Mouse (Mus musculus) neural tube, embryonic 15.5 days (tissue): Measurements from ENCODE around the gene B830017H08Rik. TPM values are rescaled to one million over a fixed set of nuclear protein-coding genes. Genes with fewer than 3 reads are reported as not detected.
A peak's percentile ranks its signal among the peaks of the same experiment; 100 is the strongest.

Experiments
- ATAC-seq: fragments of 200-750 bp; cut with Nextera tagmentation; 2 replicates; pipeline ENCODE4 v1.8.0; 2017; ENCODE audit warnings: mild to moderate bottlenecking, moderate TSS enrichment, moderate library complexity; ENCODE audit not compliant: low FRiP score
- H3K27ac ChIP-seq: fragments of 300-500 bp; sonication (generic); replicated peaks from 2 replicates; pipeline ENCODE4 v1.5.1; 2015; ENCODE audit warnings: mild to moderate bottlenecking, inconsistent platforms
- H3K27me3 ChIP-seq: fragments of 300-500 bp; sonication (generic); replicated peaks from 2 replicates; pipeline ENCODE4 v1.6.1; 2015; ENCODE audit warnings: inconsistent platforms
- H3K36me3 ChIP-seq: fragments of 300-500 bp; sonication (generic); 2 replicates; pipeline ENCODE4 v1.6.1; 2015; ENCODE audit warnings: inconsistent platforms
- H3K4me1 ChIP-seq: fragments of 300-500 bp; sonication (generic); 2 replicates; pipeline ENCODE4 v1.6.1; 2015; ENCODE audit warnings: inconsistent platforms
- H3K4me2 ChIP-seq: fragments of 300-500 bp; sonication (generic); 2 replicates; pipeline ENCODE4 v1.6.1; 2015; ENCODE audit warnings: inconsistent platforms, mild to moderate bottlenecking, moderate library complexity
- H3K4me3 ChIP-seq: fragments of 300-500 bp; sonication (generic); replicated peaks from 2 replicates; pipeline ENCODE4 v1.5.1; 2015; ENCODE audit warnings: mild to moderate bottlenecking, inconsistent platforms
- H3K9ac ChIP-seq: fragments of 300-500 bp; sonication (generic); replicated peaks from 2 replicates; pipeline ENCODE4 v1.6.1; 2015; ENCODE audit warnings: mild to moderate bottlenecking, inconsistent platforms
- H3K9me3 ChIP-seq: fragments of 300-500 bp; sonication (generic); replicated peaks from 2 replicates; pipeline ENCODE4 v1.6.1; 2016; ENCODE audit warnings: inconsistent platforms
- WGBS: fragments of 180-500 bp; shearing (Covaris S2); methylation state at CpG from one replicate; pipeline ENCODE4 v1.1.7; 2015; ENCODE audit warnings: mixed read lengths; 5-methylcytosine and 5-hydroxymethylcytosine counted together
- polyA plus RNA-seq: library from polyadenylated mRNA; unstranded; fragments of >200 nt; fragmentation: Nextera tagmentation; extraction: Ambion mirVana; gene quantifications from 2 replicates; pipeline ENCODE4 v1.2.1, GENCODE M21; 2015

B830017H08Rik gene
- polyA plus RNA-seq, 1 experiment from 2014 or later: 5.3 TPM

DNA sequence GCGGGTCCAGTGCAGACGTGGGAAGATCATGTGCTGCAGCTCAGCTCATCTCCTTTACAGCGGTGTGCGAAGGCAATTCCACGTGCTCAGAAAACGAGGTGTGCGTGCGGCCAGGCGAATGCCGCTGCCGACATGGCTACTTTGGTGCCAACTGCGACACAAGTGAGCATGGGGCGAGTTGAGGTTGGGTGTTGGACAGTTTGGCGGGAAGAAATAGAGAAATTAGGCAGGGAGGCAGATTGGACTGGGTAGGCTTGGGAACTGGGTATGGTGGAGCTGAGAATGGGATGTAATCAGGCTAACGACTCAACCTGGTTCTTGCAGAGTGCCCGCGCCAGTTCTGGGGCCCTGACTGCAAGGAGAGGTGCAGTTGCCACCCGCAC lies 30.5 kb upstream of the B830017H08Rik start:
- ATAC-seq: no peak
- Histone ChIP-seq H3K27ac (no peak overlapping the region), H3K9me3 (no peaks in the 10 kb centered on the region), H3K9ac (0 out of 2 replicates have a peak overlapping the region, but pooled peaks have one; percentile 33), H3K36me3 (no peaks in the 10 kb centered on the region), H3K4me3 (peak overlapping the region; percentile 39), H3K4me1 (peaks cover 62% of the 10 kb centered on the region), H3K4me2 (peak overlapping the region; percentile 70), H3K27me3 (peaks cover 86% of the 10 kb centered on the region)
- 3% methylated on average over 18 of the region's 18 CpGs for WGBS

DNA sequence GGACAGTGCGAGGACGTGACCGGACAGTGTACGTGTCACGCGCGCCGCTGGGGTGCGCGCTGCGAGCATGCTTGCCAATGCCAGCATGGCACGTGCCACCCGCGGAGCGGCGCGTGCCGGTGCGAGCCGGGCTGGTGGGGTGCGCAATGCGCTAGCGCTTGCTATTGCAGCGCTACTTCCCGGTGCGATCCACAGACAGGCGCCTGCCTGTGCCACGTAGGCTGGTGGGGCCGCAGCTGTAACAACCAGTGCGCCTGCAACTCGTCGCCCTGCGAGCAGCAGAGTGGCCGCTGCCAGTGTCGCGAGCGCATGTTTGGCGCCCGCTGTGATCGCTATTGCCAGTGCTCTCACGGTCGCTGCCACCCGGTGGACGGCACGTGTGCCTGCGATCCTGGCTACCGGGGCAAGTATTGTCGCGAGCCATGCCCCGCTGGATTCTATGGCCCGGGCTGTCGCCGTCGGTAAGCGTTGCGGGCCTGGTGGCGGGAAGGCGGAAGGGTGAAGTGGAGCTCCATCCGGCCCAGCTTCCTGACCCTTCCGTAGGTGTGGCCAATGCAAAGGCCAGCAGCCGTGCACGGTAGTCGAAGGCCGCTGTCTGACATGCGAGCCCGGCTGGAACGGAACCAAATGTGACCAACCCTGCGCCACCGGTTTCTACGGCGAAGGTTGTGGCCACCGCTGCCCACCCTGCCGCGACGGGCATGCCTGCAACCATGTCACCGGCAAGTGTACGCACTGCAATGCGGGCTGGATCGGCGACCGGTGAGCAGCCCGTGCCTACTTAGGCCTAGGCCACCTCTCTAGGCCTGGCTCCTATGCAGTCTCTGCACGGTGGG lies 29.9 kb upstream of the B830017H08Rik start:
- 5% methylated on average over 83 of the region's 83 CpGs for WGBS
- Histone ChIP-seq H3K36me3 (no peaks in the 10 kb centered on the region), H3K27me3 (peaks cover 80% of the 10 kb centered on the region), H3K4me2 (peak overlapping the region; percentile 70), H3K4me1 (peaks cover 62% of the 10 kb centered on the region), H3K9ac (peak overlapping the region; percentile 33), H3K9me3 (no peaks in the 10 kb centered on the region), H3K4me3 (peak overlapping the region; percentile 39), H3K27ac (no peak overlapping the region)
- no peak for ATAC-seq

DNA sequence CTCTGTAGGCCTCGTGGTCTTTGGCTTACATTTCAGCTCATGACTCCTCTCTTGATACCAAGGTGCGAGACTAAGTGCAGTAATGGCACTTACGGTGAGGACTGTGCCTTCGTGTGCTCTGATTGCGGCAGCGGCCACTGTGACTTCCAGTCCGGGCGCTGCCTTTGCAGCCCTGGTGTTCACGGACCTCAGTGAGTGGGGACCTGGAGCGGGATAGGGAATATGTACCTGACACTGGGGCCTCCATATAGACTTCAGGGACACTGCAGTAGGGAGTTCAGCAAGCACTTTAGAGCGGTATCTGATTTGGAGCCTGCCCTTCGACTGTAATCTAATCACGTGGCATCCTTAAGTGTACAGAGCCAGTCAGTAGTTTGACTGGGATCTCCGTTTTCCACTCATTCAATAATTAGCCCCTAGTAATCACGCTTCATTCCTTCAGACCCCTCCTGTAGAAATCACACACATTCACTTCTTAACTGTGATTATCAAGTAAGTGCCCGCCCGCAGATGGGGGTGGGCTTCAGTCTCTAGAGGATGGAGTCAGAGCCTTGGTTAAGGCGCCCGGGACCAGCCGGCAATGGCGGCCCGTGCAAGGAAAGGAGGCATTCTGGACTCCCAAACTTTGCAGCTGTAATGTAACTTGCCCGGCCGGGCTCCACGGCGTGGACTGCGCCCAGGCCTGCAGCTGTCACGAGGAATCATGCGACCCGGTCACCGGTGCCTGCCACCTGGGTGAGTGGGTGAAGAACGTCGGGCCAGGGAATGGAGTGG lies 29.1 kb upstream of the B830017H08Rik start:
- H3K9ac ChIP-seq: no peak overlapping the region; the same call in 1 of the 2 replicates
- no peak for ATAC-seq

DNA sequence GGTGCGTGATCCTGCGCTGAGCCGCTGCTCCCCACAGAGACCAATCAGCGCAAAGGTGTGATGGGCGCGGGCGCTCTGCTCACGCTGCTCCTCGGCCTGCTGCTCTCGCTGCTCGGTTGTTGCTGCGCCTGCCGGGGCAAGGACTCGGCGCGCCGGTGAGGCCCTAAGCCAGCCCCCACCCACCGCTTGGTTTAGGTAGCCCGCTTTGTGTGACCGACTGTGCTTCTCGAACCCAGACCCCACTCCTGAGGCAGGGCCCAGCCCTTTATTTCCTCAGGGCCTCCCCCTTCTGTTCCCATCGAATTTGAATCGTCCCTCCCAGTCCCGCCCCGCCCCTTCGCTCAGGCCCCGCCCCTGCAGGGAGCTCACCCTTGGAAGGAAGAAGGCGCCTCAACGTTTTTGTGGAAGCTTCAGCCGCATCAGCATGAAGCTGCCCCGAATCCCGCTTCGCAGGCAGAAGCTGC lies 28.4 kb upstream of the B830017H08Rik start:
- peak overlapping the region; percentile 70 for H3K4me2 ChIP-seq
- 1% methylated on average over 33 of the region's 33 CpGs for WGBS
- no peak for ATAC-seq
- H3K9me3 ChIP-seq: no peaks in the 10 kb centered on the region
- H3K9ac ChIP-seq: no peak overlapping the region
- H3K4me1 ChIP-seq: peaks cover 58% of the 10 kb centered on the region
- H3K36me3 ChIP-seq: no peaks in the 10 kb centered on the region
- H3K27ac ChIP-seq: no peak overlapping the region
- H3K27me3 ChIP-seq: peaks cover 67% of the 10 kb centered on the region
- peak overlapping the region; percentile 39 for H3K4me3 ChIP-seq

More for the DNA sequence above, 29.1 kb upstream of the B830017H08Rik start:
- Histone ChIP-seq H3K27ac (no peak overlapping the region), H3K36me3 (no peaks in the 10 kb centered on the region), H3K4me1 (peaks cover 57% of the 10 kb centered on the region), H3K4me2 (peak overlapping the region; percentile 70), H3K27me3 (peaks cover 73% of the 10 kb centered on the region), H3K4me3 (peak overlapping the region; percentile 39), H3K9me3 (no peaks in the 10 kb centered on the region)
- 9% methylated on average over 33 of the region's 33 CpGs for WGBS

DNA sequence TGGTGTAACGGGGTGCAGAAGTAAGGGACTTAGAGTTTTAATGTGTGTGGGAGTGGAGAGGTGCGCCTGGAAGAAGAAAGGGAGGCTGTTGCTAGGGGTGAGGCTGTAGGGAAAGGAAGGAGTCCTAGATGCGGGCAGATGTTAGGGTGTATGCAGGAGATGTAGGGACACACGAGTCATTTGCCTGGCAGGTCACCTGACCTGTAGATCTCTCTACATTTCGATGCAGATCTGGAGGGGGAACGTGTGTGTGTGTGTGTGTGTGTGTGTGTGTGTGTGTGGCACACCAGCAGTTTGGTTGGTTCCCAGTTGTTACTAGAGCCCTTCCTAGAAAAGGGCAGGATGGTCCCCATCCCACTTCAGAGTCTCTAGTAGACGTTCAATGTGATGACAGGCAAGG lies 27.9 kb upstream of the B830017H08Rik start:
- Histone ChIP-seq H3K9ac (no peak overlapping the region), H3K27ac (no peak overlapping the region), H3K36me3 (no peaks in the 10 kb centered on the region), H3K4me1 (peaks cover 63% of the 10 kb centered on the region), H3K9me3 (no peaks in the 10 kb centered on the region), H3K4me2 (peak overlapping the region; percentile 70), H3K27me3 (peaks cover 62% of the 10 kb centered on the region), H3K4me3 (peak overlapping the region; percentile 39)
- no peak for ATAC-seq
- 12% methylated on average over 7 of the region's 7 CpGs for WGBS

DNA sequence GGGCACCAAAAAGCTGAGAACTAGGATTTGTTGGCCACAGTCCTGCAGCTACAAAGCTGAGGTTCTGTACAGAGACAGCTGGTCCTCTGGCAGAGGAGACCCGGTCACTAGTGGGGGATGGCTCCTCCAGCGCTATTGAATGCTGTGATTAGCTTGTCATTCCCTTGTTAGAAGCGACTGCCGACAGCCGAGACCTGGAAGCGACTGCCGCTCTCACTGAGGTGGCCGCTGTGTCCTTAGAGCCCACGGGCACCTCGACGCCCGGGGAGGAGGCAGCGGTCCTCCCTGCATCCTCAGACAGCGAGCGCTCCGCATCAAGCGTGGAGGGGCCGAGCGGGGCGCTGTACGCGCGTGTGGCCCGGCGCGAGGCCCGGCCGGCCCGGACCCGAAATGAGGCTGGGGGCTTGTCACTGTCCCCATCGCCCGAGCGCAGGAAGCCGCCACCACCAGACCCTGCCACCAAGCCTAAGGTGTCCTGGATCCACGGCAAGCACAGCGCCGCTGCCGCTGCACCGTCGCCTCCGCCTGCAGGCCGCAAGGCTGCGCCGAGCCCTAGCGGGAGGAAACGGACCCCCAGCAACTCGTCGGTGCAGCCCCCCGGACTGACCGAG lies 26.2 kb upstream of the B830017H08Rik start:
- no peaks in the 10 kb centered on the region for H3K36me3 ChIP-seq
- peak overlapping the region; percentile 92 for H3K27ac ChIP-seq
- H3K27me3 ChIP-seq: peaks cover 52% of the 10 kb centered on the region
- H3K4me1 ChIP-seq: peaks cover 66% of the 10 kb centered on the region
- peak overlapping the region; percentile 96 for H3K4me2 ChIP-seq
- H3K4me3 ChIP-seq: peak overlapping the region; percentile 65
- peak overlapping the region; percentile 87 for H3K9ac ChIP-seq
- peak; percentile 25; the same call in 1 of the 2 replicates for ATAC-seq
- H3K9me3 ChIP-seq: no peaks in the 10 kb centered on the region
- WGBS: 4% methylated on average over 48 of the region's 50 CpGs

DNA sequence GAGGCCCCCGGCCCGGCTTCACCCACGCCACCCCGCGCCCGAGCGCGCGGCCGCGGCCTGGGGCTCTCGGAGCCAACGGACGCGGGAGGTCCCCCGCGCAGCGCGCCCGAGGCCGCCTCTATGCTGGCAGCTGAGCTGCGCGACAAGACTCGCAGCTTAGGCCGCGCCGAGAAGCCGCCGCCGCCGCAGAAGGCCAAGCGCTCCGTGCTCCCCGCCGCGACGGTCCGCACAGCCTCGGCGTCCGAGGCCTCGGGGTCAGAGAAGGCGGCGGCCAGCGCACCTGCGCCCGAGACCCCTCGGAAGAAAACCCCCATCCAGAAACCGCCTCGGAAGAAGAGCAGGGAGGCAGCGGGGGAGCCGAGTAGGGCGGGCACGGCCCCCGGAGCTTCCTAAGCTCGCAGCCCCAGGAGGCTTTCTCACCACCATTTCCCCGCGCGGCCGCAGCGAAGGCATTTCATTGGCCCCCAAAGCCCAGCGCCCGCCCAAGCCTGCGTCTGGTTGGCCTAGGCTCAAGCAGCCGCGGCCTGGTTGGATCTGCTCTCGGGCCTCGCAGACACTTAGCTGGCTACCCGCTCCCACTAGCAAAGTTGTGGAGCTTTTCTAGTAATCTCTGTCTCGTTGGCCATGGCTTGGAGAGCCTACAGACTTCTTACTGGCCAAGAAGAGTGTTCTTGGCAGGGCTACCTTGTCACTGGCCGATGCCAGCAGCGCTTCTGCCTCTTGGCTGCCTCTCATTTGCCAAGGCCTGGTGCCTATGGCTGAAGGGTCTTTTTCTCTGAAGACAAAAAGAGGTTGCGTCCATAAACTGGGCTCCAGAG lies 25.5 kb upstream of the B830017H08Rik start:
- 2% methylated on average over 73 of the region's 73 CpGs for WGBS

DNA sequence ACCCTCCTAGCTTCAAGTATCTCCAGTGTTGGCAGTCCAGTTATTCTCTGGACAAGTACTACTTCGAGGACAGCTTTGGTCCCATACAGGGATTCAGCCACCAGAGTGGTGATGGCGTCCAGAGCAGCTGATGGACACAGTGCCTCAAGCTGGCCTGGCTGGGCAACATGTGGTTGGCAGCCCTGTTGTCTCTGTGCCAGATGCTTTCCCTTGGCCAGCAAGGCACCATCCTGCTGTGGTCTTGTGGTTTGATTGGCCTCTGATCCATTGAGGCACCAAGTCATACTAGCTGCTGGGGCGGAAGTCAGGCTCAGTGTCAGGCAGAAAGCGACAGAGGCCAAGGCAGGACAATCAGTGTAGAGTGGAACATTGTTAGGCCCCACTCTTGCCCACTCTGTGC lies 23.8 kb upstream of the B830017H08Rik start:
- peak overlapping the region; percentile 43; the same call in 1 of the 2 replicates for H3K27ac ChIP-seq

More for the DNA sequence above, 25.5 kb upstream of the B830017H08Rik start:
- peaks cover 46% of the 10 kb centered on the region for H3K27me3 ChIP-seq
- peaks cover 59% of the 10 kb centered on the region for H3K4me1 ChIP-seq
- peak overlapping the region; percentile 65 for H3K4me3 ChIP-seq
- peak overlapping the region; percentile 87 for H3K9ac ChIP-seq
- peak overlapping the region; percentile 92 for H3K27ac ChIP-seq
- H3K9me3 ChIP-seq: no peaks in the 10 kb centered on the region
- peak; percentile 86 for ATAC-seq
- H3K36me3 ChIP-seq: no peaks in the 10 kb centered on the region
- peak overlapping the region; percentile 96 for H3K4me2 ChIP-seq

DNA sequence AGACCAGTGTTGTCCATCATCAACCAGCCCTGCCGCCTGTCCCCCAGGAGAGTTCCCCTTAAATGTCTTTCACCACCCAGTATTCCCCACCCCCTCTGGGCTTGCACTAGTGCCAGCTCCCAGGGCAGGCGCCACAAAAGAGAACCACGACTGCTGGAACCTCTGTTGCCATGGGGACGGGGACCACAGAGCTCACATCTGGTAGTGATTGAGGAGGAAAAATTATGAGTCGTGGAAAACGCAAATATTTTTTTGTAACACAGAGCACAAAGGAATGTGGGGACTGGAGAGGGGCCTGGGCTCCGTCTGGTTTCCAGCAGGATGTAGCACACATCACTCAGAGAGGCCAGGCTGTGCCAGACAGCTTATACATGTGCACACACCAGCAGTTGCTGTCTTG lies 23.2 kb upstream of the B830017H08Rik start:
- WGBS: 17% methylated on average over 7 of the region's 7 CpGs
- Histone ChIP-seq H3K27me3 (peaks cover 44% of the 10 kb centered on the region), H3K9me3 (no peaks in the 10 kb centered on the region), H3K9ac (no peak overlapping the region), H3K4me1 (peaks cover 36% of the 10 kb centered on the region), H3K4me3 (no peak overlapping the region), H3K4me2 (no peak overlapping the region), H3K36me3 (no peaks in the 10 kb centered on the region), H3K27ac (peak overlapping the region; percentile 43)
- no peak for ATAC-seq

More for the DNA sequence above, 23.8 kb upstream of the B830017H08Rik start:
- Histone ChIP-seq H3K36me3 (no peaks in the 10 kb centered on the region), H3K4me3 (no peak overlapping the region), H3K27me3 (peaks cover 45% of the 10 kb centered on the region), H3K4me2 (no peak overlapping the region), H3K4me1 (peaks cover 42% of the 10 kb centered on the region), H3K9me3 (no peaks in the 10 kb centered on the region), H3K9ac (no peak overlapping the region)
- ATAC-seq: no peak
- 83% methylated on average over 4 of the region's 4 CpGs for WGBS

DNA sequence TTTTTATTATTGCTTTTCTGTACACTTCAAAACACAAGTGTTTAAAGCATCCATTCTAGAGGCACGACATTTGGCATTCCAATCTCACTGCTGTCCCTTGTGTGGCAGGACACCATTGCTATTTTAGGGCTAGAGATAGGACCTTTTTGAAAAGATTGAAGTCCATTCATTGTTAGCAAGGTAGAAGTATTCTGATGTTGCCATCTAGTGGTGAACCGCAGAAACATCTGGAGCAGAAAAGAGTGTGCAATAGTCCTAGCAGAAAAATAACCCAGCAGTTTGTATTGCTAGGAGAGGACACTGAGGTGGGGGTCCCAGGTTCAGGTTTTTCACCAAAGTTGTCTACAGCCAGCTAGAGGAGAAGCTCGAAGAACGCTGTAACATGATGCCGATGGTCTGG lies 20.8 kb upstream of the B830017H08Rik start:
- H3K36me3 ChIP-seq: no peaks in the 10 kb centered on the region
- H3K27me3 ChIP-seq: peaks cover 36% of the 10 kb centered on the region
- H3K9me3 ChIP-seq: no peaks in the 10 kb centered on the region

DNA sequence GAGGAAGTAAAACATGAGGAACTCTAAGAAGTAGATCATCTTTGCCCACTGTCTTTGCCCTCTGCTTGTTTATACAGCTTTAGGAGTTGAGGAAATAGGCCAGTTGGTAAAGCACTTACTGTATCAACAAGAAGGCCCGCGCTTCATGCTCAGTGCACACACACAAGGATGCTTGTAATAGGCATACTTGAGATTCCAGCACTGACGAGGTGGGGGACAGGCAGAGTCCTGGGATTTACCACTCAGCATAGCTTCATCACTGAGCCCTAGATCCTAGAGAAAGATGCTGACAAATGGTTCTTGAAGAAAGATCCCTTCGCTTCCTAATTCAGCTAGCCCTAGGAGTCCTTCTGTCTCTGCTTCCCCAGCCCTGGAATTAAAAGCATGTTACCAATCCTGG lies 19.7 kb upstream of the B830017H08Rik start:
- Histone ChIP-seq H3K9ac (no peak overlapping the region), H3K4me1 (peaks cover 30% of the 10 kb centered on the region), H3K4me3 (no peak overlapping the region), H3K9me3 (no peaks in the 10 kb centered on the region), H3K36me3 (no peaks in the 10 kb centered on the region), H3K27ac (no peak overlapping the region), H3K27me3 (peaks cover 40% of the 10 kb centered on the region), H3K4me2 (no peak overlapping the region)
- 61% methylated on average over 4 of the region's 4 CpGs for WGBS
- ATAC-seq: no peak

More for the DNA sequence above, 20.8 kb upstream of the B830017H08Rik start:
- no peak for ATAC-seq
- Histone ChIP-seq H3K9ac (no peak overlapping the region), H3K4me3 (no peak overlapping the region), H3K4me2 (no peak overlapping the region), H3K27ac (no peak overlapping the region), H3K4me1 (peaks cover 38% of the 10 kb centered on the region)
- WGBS: 8% methylated on average over 5 of the region's 5 CpGs
